Mouse (Mus musculus) brain, embryonic 14.5 days (tissue): ENCODE measurements at regions not wholly inside any gene's neighbourhood (a gene's known extent, or its start where the extent isn't known, plus 50 kb on each side); places are given as distances from the start of the nearest gene placed in this dataset.

Source experiments
- DNase-seq: peaks from one replicate; pipeline ENCODE4 v3.0.0-alpha.2; 2011; ENCODE audit warnings: low read depth
- CTCF ChIP-seq: fragments of 200-500 bp; IDR thresholded peaks from 2 replicates; pipeline ENCODE4 v1.5.1; 2012; ENCODE audit warnings: inconsistent platforms, mild to moderate bottlenecking, moderate library complexity, borderline replicate concordance; ENCODE audit not compliant: insufficient read depth, insufficient read length; ENCODE audit errors: extremely low read depth
- POLR2A ChIP-seq: fragments of 200-500 bp; IDR thresholded peaks from 2 replicates; pipeline ENCODE4 v1.6.1; 2012; ENCODE audit warnings: mild to moderate bottlenecking, inconsistent platforms, borderline replicate concordance; ENCODE audit not compliant: poor library complexity, insufficient read depth, insufficient read length, severe bottlenecking; ENCODE audit errors: extremely low read depth

GRCm38 (mm10) chr14:90600554-90600953, 2129.4 kb upstream of the Pcdh20 start:
- DNase-seq: peak; percentile 66
- TF ChIP-seq POLR2A (no peak), CTCF (no peak)
